Mouse (Mus musculus) erythroblast, embryonic 14.5 days (primary cell): Measurements from ENCODE around the gene Josd2.

Source experiments
- GATA1 ChIP-seq: IDR thresholded peaks from 2 replicates; pipeline ENCODE4 v1.6.1; 2012; ENCODE audit warnings: low read length, inconsistent platforms, mixed read lengths
- TAL1 ChIP-seq: IDR thresholded peaks from 3 replicates; pipeline ENCODE4 v1.6.1; 2012; ENCODE audit warnings: low read length, inconsistent platforms, mixed read lengths

DNA sequence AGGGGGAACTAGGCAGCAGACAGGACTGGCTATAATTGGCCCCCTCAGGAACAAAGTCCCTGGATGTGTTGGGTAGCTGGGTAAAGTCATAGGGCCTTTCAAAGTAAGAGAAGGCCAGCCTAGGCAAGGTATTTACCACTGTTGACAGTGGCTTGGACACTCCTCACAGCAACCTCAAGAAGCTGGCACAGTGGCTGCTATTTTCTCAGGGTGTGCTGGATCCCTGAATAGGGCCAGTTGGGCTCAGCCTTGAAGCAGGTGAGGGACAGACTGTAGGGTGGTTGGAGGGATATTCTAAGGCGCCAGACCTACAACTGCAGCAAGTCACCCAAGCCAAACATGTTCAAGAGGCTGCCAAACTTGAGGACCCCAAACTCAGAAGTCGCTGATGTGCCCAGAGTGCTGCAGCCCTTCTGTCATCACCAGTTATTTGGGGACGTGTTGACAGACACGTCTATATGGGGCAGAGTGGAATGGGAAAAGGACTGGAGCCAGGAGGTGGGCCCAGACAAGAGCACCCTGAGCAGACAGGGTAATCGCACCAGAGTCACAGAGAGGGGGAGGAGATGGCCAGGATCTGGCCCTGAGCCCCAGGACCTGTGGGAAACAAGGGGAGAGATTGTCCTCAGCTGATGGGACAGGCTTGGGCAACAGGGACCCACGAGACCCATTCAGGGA is 4.2 kb downstream of the Josd2 start:
- TF ChIP-seq TAL1 (no peak), GATA1 (no peak)
